Mouse (Mus musculus) gastrocnemius, adult 2 months (tissue): Measurements from ENCODE around the gene Schip1. TPM values are rescaled to one million over a fixed set of nuclear protein-coding genes. Genes with fewer than 3 reads are reported as not detected.

Source experiments
- DNase-seq: peaks from one replicate; pipeline ENCODE4 v3.0.0; 2022
- H3K27ac ChIP-seq: fragments of 200-600 bp; 2 replicates; pipeline ENCODE4 v1.8.1; 2022; ENCODE audit warnings: mild to moderate bottlenecking
- H3K4me3 ChIP-seq: fragments of 200-600 bp; 2 replicates; pipeline ENCODE4 v1.8.1; 2022; ENCODE audit warnings: mild to moderate bottlenecking, moderate library complexity
- CTCF ChIP-seq: fragments of 200-600 bp; IDR thresholded peaks from 2 replicates; pipeline ENCODE4 v1.8.1; 2022; ENCODE audit warnings: antibody characterized with exemption, mild to moderate bottlenecking, moderate library complexity
- intact Hi-C: fragments of 180-260 bp; cut with DNase I; formaldehyde crosslinking; loops from one replicate; pipeline ENCODE4 v1.15.1; 2025
- total RNA-seq, 2 experiments: library from RNA; stranded (reverse); gene quantifications; 2 replicates each; pipeline ENCODE4 v1.2.3; 2021

The Schip1 gene
- total RNA-seq, 2 experiments from 2014 or later = 124 to 144 TPM

GRCm38 (mm10) chr3:68544811-68545210 is 480.2 kb downstream of the Schip1 start:
- H3K4me3 ChIP-seq = no peak overlapping the region
- no peak for TF ChIP-seq CTCF
- intact Hi-C loops = loop anchor here (5.0 kb wide), 1 partner anchor 48 kb away; no protein-coding TSS in a partner anchor
- DNase-seq = no peak
- no peak overlapping the region for H3K27ac ChIP-seq

- no peak for DNase-seq
- intact Hi-C loops = no loop called here
- Histone ChIP-seq H3K4me3 (no peak overlapping the region), H3K27ac (peak overlapping the region; percentile 40; the same call in 1 of the 2 replicates)
- no peak for TF ChIP-seq CTCF
Observed at GRCm38 (mm10) chr3:68545898-68546297, 481.3 kb downstream of the Schip1 start.

- Histone ChIP-seq H3K27ac (no peak overlapping the region), H3K4me3 (no peak overlapping the region)
- TF ChIP-seq CTCF = no peak
- intact Hi-C loops = no loop called here
- DNase-seq = no peak
Observed at GRCm38 (mm10) chr3:68555087-68555662, 490.6 kb downstream of the Schip1 start.

GRCm38 (mm10) chr3:68556891-68557290 is 492.3 kb downstream of the Schip1 start:
- intact Hi-C loops = no loop called here
- no peak for TF ChIP-seq CTCF
- no peak overlapping the region for H3K27ac ChIP-seq
- no peak overlapping the region for H3K4me3 ChIP-seq
- no peak for DNase-seq

- no peak for TF ChIP-seq CTCF
- intact Hi-C loops = no loop called here
- no peak overlapping the region for H3K4me3 ChIP-seq
- no peak for DNase-seq
- no peak overlapping the region for H3K27ac ChIP-seq
Observed at GRCm38 (mm10) chr3:68558744-68559143, 494.1 kb downstream of the Schip1 start.

- intact Hi-C loops = loop anchor here (5.0 kb wide), 1 partner anchor 152 kb away; no protein-coding TSS in a partner anchor
- peak; percentile 31 for DNase-seq
- 0 out of 2 replicates have a peak overlapping the region, but pooled peaks have one; percentile 6 for H3K27ac ChIP-seq
- no peak overlapping the region for H3K4me3 ChIP-seq
- no peak for TF ChIP-seq CTCF
Observed at GRCm38 (mm10) chr3:68560057-68560456, 495.5 kb downstream of the Schip1 start.

GRCm38 (mm10) chr3:68562838-68563237 is 498.2 kb downstream of the Schip1 start:
- intact Hi-C loops = loop anchor here (5.0 kb wide), 1 partner anchor 149 kb away; no protein-coding TSS in a partner anchor
- Histone ChIP-seq H3K27ac (no peak overlapping the region), H3K4me3 (no peak overlapping the region)
- DNase-seq = no peak
- TF ChIP-seq CTCF = peak; percentile 49

- peak; percentile 70 for DNase-seq
- Histone ChIP-seq H3K27ac (no peak overlapping the region), H3K4me3 (no peak overlapping the region)
- TF ChIP-seq CTCF = no peak
- intact Hi-C loops = loop anchor here (5.0 kb wide), 1 partner anchor 148 kb away; no protein-coding TSS in a partner anchor
Observed at GRCm38 (mm10) chr3:68563922-68564321, 499.3 kb downstream of the Schip1 start.

- H3K4me3 ChIP-seq = no peak overlapping the region
- no peak for DNase-seq
- TF ChIP-seq CTCF = no peak
- intact Hi-C loops = loop anchor here (5.0 kb wide), 1 partner anchor 147 kb away; no protein-coding TSS in a partner anchor
- H3K27ac ChIP-seq = no peak overlapping the region
Observed at GRCm38 (mm10) chr3:68564978-68565674, 500.5 kb downstream of the Schip1 start.

- no peak for TF ChIP-seq CTCF
- Histone ChIP-seq H3K27ac (no peak overlapping the region), H3K4me3 (no peak overlapping the region)
- intact Hi-C loops = no loop called here
- no peak for DNase-seq
Observed at GRCm38 (mm10) chr3:68565675-68566055, 501.1 kb downstream of the Schip1 start.

- no peak overlapping the region for H3K4me3 ChIP-seq
- intact Hi-C loops = no loop called here
- TF ChIP-seq CTCF = no peak
Observed at GRCm38 (mm10) chr3:68567581-68567980, 503.0 kb downstream of the Schip1 start.

GRCm38 (mm10) chr3:68568149-68568548 is 503.5 kb downstream of the Schip1 start:
- intact Hi-C loops = no loop called here
- Histone ChIP-seq H3K4me3 (no peak overlapping the region), H3K27ac (no peak overlapping the region)
- no peak for TF ChIP-seq CTCF
- DNase-seq = no peak

More at GRCm38 (mm10) chr3:68567581-68567980, 503.0 kb downstream of the Schip1 start:
- no peak overlapping the region for H3K27ac ChIP-seq
- DNase-seq = no peak

- Histone ChIP-seq H3K4me3 (no peak overlapping the region), H3K27ac (no peak overlapping the region)
- TF ChIP-seq CTCF = no peak
- DNase-seq = no peak
- intact Hi-C loops = no loop called here
Observed at GRCm38 (mm10) chr3:68568716-68569115, 504.1 kb downstream of the Schip1 start.
